Mouse (Mus musculus) liver, embryonic 14.5 days (tissue): ENCODE data around the gene Dyrk1a. TPM values are rescaled to one million over a fixed set of nuclear protein-coding genes. Genes with fewer than 3 reads are reported as not detected.

ENCODE experiments used
- ATAC-seq: fragments of 200-750 bp; cut with Nextera tagmentation; 2 replicates; pipeline ENCODE4 v1.8.0; 2017; ENCODE audit warnings: moderate number of reproducible peaks, mild to moderate bottlenecking, moderate library complexity; ENCODE audit not compliant: insufficient read depth
- DNase-seq, 3 experiments: peaks; one replicate each; pipeline ENCODE4 v3.0.0-alpha.2; 2012 to 2013; ENCODE audit warnings: low read depth in 3 of 3, low spot score in 3 of 3
- H3K27ac ChIP-seq: fragments of 300-500 bp; sonication (generic); 2 replicates; pipeline ENCODE4 v1.5.1; 2014; ENCODE audit warnings: moderate library complexity, mild to moderate bottlenecking, control low read depth, inconsistent platforms
- H3K27me3 ChIP-seq: fragments of 300-500 bp; sonication (generic); 2 replicates; pipeline ENCODE4 v1.6.1; 2014; ENCODE audit warnings: mild to moderate bottlenecking, low read length, moderate library complexity; ENCODE audit not compliant: control insufficient read depth, insufficient read depth
- H3K36me3 ChIP-seq: fragments of 300-500 bp; sonication (generic); replicated peaks from 2 replicates; pipeline ENCODE4 v1.6.1; 2014; ENCODE audit warnings: low read depth; ENCODE audit not compliant: control insufficient read depth, insufficient read depth
- H3K4me1 ChIP-seq, 2 experiments: fragments of 200-500 bp in 1 of 2; fragments of 300-500 bp in 1 of 2; sonication (generic) in 1 of 2; replicated peaks; 2 replicates each; pipeline ENCODE4 v1.6.1; 2012 to 2014; ENCODE audit warnings: antibody characterized with exemption in 1 of 2, inconsistent platforms in 1 of 2, low read length in 1 of 2; ENCODE audit not compliant: control insufficient read depth in 2 of 2, insufficient read depth in 2 of 2
- H3K4me2 ChIP-seq: fragments of 300-500 bp; sonication (generic); 2 replicates; pipeline ENCODE4 v1.6.1; 2014; ENCODE audit warnings: low read depth, mild to moderate bottlenecking, control low read depth, moderate library complexity
- H3K4me3 ChIP-seq, 2 experiments: fragments of 200-500 bp in 1 of 2; fragments of 300-500 bp in 1 of 2; sonication (generic) in 1 of 2; 2 replicates each; pipeline ENCODE4 v1.5.1; 2012 to 2014; ENCODE audit warnings: low read depth in 2 of 2, low read length in 2 of 2, mild to moderate bottlenecking in 2 of 2, control low read depth in 1 of 2, inconsistent platforms in 1 of 2, moderate library complexity in 1 of 2; ENCODE audit not compliant: insufficient read depth in 1 of 2
- H3K9ac ChIP-seq: fragments of 300-500 bp; sonication (generic); replicated peaks from 2 replicates; pipeline ENCODE4 v1.6.1; 2014; ENCODE audit warnings: mild to moderate bottlenecking, control low read depth, moderate library complexity
- H3K9me3 ChIP-seq: fragments of 300-500 bp; sonication (generic); 2 replicates; pipeline ENCODE4 v1.6.1; 2016; ENCODE audit warnings: low read length, mixed read lengths; ENCODE audit not compliant: control insufficient read depth
- CTCF ChIP-seq: IDR thresholded peaks from 2 replicates; pipeline ENCODE4 v1.5.1; 2016; ENCODE audit warnings: antibody characterized with exemption, low read depth, control low read depth
- EP300 ChIP-seq: IDR thresholded peaks from 2 replicates; pipeline ENCODE4 v1.6.1; 2016; ENCODE audit warnings: antibody characterized with exemption, low read depth
- WGBS: fragments of 180-500 bp; shearing (Covaris S2); extraction: QIAGEN DNeasy Blood & Tissue Kit; methylation state at CpG from one replicate; pipeline ENCODE4 v1.1.7; 2014; ENCODE audit not compliant: insufficient replicate concordance; 5-methylcytosine and 5-hydroxymethylcytosine counted together
- polyA plus RNA-seq, 2 experiments: library from polyadenylated mRNA; depleted of rRNA in 1 of 2; stranded (reverse) in 1 of 2; unstranded in 1 of 2; fragments of >200 nt; fragmentation: Nextera tagmentation in 1 of 2; extraction: Ambion mirVana in 1 of 2; gene quantifications; 2 replicates each; pipeline versions ENCODE4 v1.2.1 to v1.2.3; 2012 to 2014

Dyrk1a gene
- polyA plus RNA-seq, 2 experiments: 5.0 to 9.2 TPM

- Histone ChIP-seq H3K4me2 (no peak overlapping the region), H3K9ac (no peak overlapping the region), H3K27me3 (no peaks in the 10 kb centered on the region), H3K27ac (no peak overlapping the region), H3K36me3 (no peaks in the 10 kb centered on the region), H3K4me1 (peaks cover 17 to 40% of the 10 kb centered on the region in 2 experiments), H3K4me3 (no peak overlapping the region), H3K9me3 (no peaks in the 10 kb centered on the region)
- ATAC-seq (no peak), DNase-seq (no peak)
- WGBS: 51% methylated on average over 2 of the region's 2 CpGs
- no peak for TF ChIP-seq CTCF
- TF ChIP-seq EP300: no peak
These were observed 26.8 kb downstream of the Dyrk1a start for GRCm38 (mm10) chr16:94596633-94597032.

GRCm38 (mm10) chr16:94597640-94598039 is 27.8 kb downstream of the Dyrk1a start:
- 0% methylated on average over 1 of the region's 1 CpGs for WGBS
- TF ChIP-seq CTCF: no peak
- no peak for TF ChIP-seq EP300
- Histone ChIP-seq H3K36me3 (no peaks in the 10 kb centered on the region), H3K27ac (no peak overlapping the region), H3K27me3 (no peaks in the 10 kb centered on the region), H3K9me3 (no peaks in the 10 kb centered on the region), H3K4me2 (no peak overlapping the region), H3K4me1 (peaks cover 22 to 49% of the 10 kb centered on the region in 2 experiments), H3K9ac (no peak overlapping the region), H3K4me3 (no peak overlapping the region)
- ATAC-seq (no peak), DNase-seq (no peak)

GRCm38 (mm10) chr16:94599977-94600724 is 30.3 kb downstream of the Dyrk1a start:
- H3K9ac ChIP-seq: no peak overlapping the region
- 21% methylated on average over 6 of the region's 6 CpGs for WGBS
- H3K9me3 ChIP-seq: no peaks in the 10 kb centered on the region
- ATAC-seq (no peak), DNase-seq (no peak)
- H3K27ac ChIP-seq: no peak overlapping the region
- H3K36me3 ChIP-seq: no peaks in the 10 kb centered on the region
- H3K4me2 ChIP-seq: no peak overlapping the region
- peaks cover 22 to 53% of the 10 kb centered on the region in 2 experiments for H3K4me1 ChIP-seq
- no peak overlapping the region for H3K4me3 ChIP-seq
- H3K27me3 ChIP-seq: no peaks in the 10 kb centered on the region
- TF ChIP-seq EP300 (no peak), CTCF (no peak)

GRCm38 (mm10) chr16:94601089-94601488 is 31.3 kb downstream of the Dyrk1a start:
- Histone ChIP-seq H3K27ac (no peak overlapping the region), H3K4me3 (no peak overlapping the region), H3K9ac (no peak overlapping the region), H3K9me3 (no peaks in the 10 kb centered on the region), H3K27me3 (no peaks in the 10 kb centered on the region), H3K4me2 (no peak overlapping the region), H3K4me1 (peaks cover 22 to 52% of the 10 kb centered on the region in 2 experiments), H3K36me3 (no peaks in the 10 kb centered on the region)
- no peak for TF ChIP-seq EP300
- no peak for TF ChIP-seq CTCF
- 71% methylated on average over 5 of the region's 5 CpGs for WGBS
- DNase-seq: no peak
- no peak for ATAC-seq

- TF ChIP-seq EP300: no peak
- no peak for TF ChIP-seq CTCF
- Histone ChIP-seq H3K27me3 (no peaks in the 10 kb centered on the region), H3K4me3 (no peak overlapping the region), H3K4me2 (no peak overlapping the region), H3K36me3 (no peaks in the 10 kb centered on the region), H3K27ac (no peak overlapping the region), H3K9me3 (no peaks in the 10 kb centered on the region), H3K9ac (no peak overlapping the region), H3K4me1 (peaks cover 22 to 52% of the 10 kb centered on the region in 2 experiments)
- WGBS: 29% methylated on average over 6 of the region's 6 CpGs
- DNase-seq (peak in 2 of 3 experiments; percentile 15 to 20), ATAC-seq (no peak)
These were observed 31.7 kb downstream of the Dyrk1a start for GRCm38 (mm10) chr16:94601540-94601953.
